Mouse (Mus musculus) embryonic fibroblast, embryonic 13.5 days (primary cell): ENCODE measurements at regions not wholly inside any gene's neighbourhood (a gene's known extent, or its start where the extent isn't known, plus 50 kb on each side); places are given as distances from the start of the nearest gene placed in this dataset.

Source experiments
- H3K27ac ChIP-seq: 2 replicates; pipeline ENCODE4 v1.5.1; 2012; ENCODE audit warnings: low read length, control low read depth, inconsistent platforms; ENCODE audit not compliant: insufficient read depth
- H3K4me1 ChIP-seq: 2 replicates; pipeline ENCODE4 v1.6.1; 2011; ENCODE audit warnings: low read length; ENCODE audit not compliant: control insufficient read depth, insufficient read depth
- H3K4me3 ChIP-seq: 2 replicates; pipeline ENCODE4 v1.5.1; 2011; ENCODE audit warnings: mild to moderate bottlenecking, control low read depth, low read length; ENCODE audit not compliant: insufficient read depth
- CTCF ChIP-seq: IDR thresholded peaks from 2 replicates; pipeline ENCODE4 v1.5.1; 2011; ENCODE audit warnings: mild to moderate bottlenecking, control low read depth, low read length, moderate library complexity, borderline replicate concordance; ENCODE audit not compliant: insufficient read depth
- POLR2A ChIP-seq: IDR thresholded peaks from 2 replicates; pipeline ENCODE4 v1.6.1; 2011; ENCODE audit warnings: low read depth, mild to moderate bottlenecking, control low read depth, low read length, moderate library complexity

- TF ChIP-seq POLR2A (no peak), CTCF (no peak)
- no peak overlapping the region for H3K4me3 ChIP-seq
- no peak overlapping the region for H3K27ac ChIP-seq
- H3K4me1 ChIP-seq = no peaks in the 10 kb centered on the region
Measured at GRCm38 (mm10) chr13:52151777-52152176, 305.3 kb downstream of the Gadd45g start.

GRCm38 (mm10) chr13:52152221-52152620 lies 305.7 kb downstream of the Gadd45g start:
- no peaks in the 10 kb centered on the region for H3K4me1 ChIP-seq
- no peak for TF ChIP-seq CTCF
- TF ChIP-seq POLR2A = no peak
- H3K4me3 ChIP-seq = no peak overlapping the region
- no peak overlapping the region for H3K27ac ChIP-seq

- no peak overlapping the region for H3K27ac ChIP-seq
- no peak overlapping the region for H3K4me3 ChIP-seq
- H3K4me1 ChIP-seq = no peaks in the 10 kb centered on the region
- TF ChIP-seq POLR2A (no peak), CTCF (no peak)
Measured at GRCm38 (mm10) chr13:52153030-52153429, 306.6 kb downstream of the Gadd45g start.

- Histone ChIP-seq H3K27ac (no peak overlapping the region), H3K4me1 (no peaks in the 10 kb centered on the region), H3K4me3 (no peak overlapping the region)
- TF ChIP-seq CTCF (no peak), POLR2A (no peak)
Measured at GRCm38 (mm10) chr13:52153576-52153975, 307.1 kb downstream of the Gadd45g start.

- TF ChIP-seq POLR2A (no peak), CTCF (no peak)
- H3K27ac ChIP-seq = no peak overlapping the region
- H3K4me1 ChIP-seq = no peaks in the 10 kb centered on the region
- no peak overlapping the region for H3K4me3 ChIP-seq
Measured at GRCm38 (mm10) chr13:52154111-52154843, 307.8 kb downstream of the Gadd45g start.

GRCm38 (mm10) chr13:52154844-52155587 lies 308.5 kb downstream of the Gadd45g start:
- Histone ChIP-seq H3K4me3 (no peak overlapping the region), H3K27ac (no peak overlapping the region), H3K4me1 (no peaks in the 10 kb centered on the region)
- TF ChIP-seq POLR2A (no peak), CTCF (no peak)

- Histone ChIP-seq H3K27ac (no peak overlapping the region), H3K4me3 (no peak overlapping the region), H3K4me1 (no peaks in the 10 kb centered on the region)
- no peak for TF ChIP-seq POLR2A
- TF ChIP-seq CTCF = no peak
Measured at GRCm38 (mm10) chr13:52155588-52156086, 309.2 kb downstream of the Gadd45g start.

GRCm38 (mm10) chr13:52162676-52163075 lies 316.2 kb downstream of the Gadd45g start:
- Histone ChIP-seq H3K27ac (no peak overlapping the region), H3K4me1 (no peaks in the 10 kb centered on the region), H3K4me3 (no peak overlapping the region)
- TF ChIP-seq POLR2A = no peak
- no peak for TF ChIP-seq CTCF

- TF ChIP-seq POLR2A (no peak), CTCF (no peak)
- no peak overlapping the region for H3K4me3 ChIP-seq
- H3K27ac ChIP-seq = no peak overlapping the region
- H3K4me1 ChIP-seq = no peaks in the 10 kb centered on the region
Measured at GRCm38 (mm10) chr13:52165531-52165930, 319.1 kb downstream of the Gadd45g start.

- Histone ChIP-seq H3K4me1 (no peaks in the 10 kb centered on the region), H3K27ac (no peak overlapping the region), H3K4me3 (no peak overlapping the region)
- no peak for TF ChIP-seq POLR2A
- TF ChIP-seq CTCF = no peak
Measured at GRCm38 (mm10) chr13:52167968-52168367, 321.5 kb downstream of the Gadd45g start.
